Mouse (Mus musculus): ENCODE results near the gene Zfp646.
"Not testable (repeated sequence)": the region's sequence is repeated elsewhere in the genome, so short reads cannot be mapped to it uniquely, and the experiment has no call there.

Gene Zfp646

DNA sequence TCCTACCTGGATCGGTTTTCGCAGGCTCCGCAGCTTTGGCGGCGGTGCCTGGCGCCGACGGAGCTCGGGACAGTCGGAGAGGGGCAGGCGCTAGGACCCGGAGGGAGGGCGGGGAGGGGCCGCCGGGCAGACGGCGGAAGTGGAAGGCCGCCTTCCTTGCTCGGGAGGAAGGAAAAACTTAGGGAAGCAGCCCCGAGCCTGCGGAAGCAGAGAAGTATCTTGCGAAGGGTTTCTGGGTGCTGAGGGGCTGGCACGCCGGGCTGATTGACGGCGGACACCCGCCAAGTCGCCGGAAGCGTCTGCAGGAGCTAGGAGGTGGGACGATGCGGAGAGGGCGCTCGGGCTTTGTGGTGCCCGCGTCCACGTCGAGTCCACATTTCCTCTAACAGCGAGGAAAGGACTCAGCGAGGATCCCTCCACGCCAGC lies at the start of gene Zfp646:
Gene Zfp646, plus strand, starts transcription at position 181 of the 426 bp plus-strand sequence.
- no peak for DNase-seq

DNA sequence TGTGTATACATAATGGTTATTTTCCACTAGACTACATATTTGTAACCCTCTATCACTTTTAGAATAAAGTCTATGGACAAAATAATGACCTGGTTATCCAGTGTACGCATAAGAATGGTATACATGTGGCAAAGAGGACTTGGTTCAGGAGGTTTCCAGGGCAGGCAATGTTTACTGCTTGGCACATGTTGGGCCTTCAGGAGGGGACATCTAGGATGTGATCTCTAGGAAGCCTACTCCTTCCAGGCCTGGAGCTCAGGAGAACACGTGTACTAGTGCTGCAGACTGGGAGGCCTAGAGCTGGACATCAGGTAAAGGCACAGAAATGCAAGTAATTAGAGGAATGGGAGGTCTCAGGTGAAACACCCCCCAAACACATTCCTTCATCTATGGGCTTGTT lies 40.5 kb upstream of the Zfp646 start:
- DNase-seq: no peak

DNA sequence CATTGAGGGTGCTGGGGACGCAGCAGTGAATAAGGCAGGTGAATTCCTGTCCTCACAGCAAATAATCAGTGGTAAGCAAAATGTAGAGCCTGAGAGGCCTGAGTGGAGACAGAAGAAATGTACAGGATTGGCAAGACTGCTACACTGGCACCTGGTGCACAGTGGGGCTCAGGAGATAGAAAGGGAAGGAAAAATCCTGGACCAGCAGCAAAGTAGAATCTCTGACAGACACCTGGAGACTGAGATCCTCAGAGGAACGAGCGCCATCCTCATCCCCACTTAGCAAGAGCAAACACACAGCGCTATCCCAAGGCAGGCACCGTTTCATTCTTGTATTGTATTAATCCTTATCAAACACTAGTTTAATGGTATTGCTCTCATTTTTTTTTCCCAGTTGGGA lies 38.5 kb upstream of the Zfp646 start:
- peak; percentile 42 to 62 for DNase-seq

DNA sequence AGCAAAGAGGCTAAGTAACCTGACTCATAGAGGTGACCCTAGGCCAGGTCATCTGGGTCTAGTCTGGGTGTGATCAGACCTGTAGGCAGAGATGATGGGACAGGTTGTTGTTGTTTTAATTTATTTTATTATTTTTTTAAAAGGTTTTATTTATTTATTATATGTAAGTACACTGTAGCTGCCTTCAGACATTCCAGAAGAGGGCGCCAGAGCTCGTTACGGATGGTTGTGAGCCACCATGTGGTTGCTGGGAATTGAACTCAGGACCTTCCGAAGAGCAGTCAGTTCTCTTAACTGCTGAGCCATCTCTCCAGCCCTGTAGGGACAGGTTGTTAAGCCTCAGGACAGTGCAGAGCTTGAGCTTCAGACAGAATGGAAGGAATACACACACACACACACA lies 38.1 kb upstream of the Zfp646 start:
- peak in 1 of 2 experiments; percentile 44 for DNase-seq

DNA sequence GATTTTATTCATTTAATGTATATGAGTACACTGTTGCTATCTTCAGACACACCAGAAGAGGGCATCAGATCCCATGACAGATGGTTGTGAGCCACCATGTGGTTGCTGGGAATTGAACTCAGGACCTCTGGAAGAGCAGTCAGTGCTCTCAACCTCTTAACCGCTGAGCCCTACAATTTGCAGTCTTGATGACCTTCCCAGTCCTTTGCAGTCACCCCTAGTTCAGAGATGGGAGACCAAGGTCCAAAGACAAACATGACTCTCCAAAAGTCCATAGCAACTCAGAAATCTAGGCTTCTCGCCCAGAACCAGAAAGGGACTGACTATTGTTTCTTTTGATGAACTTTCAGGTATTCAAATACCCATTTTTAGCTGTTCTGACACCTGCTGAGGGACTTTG lies 36.0 kb upstream of the Zfp646 start:
- not testable (repeated sequence) for DNase-seq

DNA sequence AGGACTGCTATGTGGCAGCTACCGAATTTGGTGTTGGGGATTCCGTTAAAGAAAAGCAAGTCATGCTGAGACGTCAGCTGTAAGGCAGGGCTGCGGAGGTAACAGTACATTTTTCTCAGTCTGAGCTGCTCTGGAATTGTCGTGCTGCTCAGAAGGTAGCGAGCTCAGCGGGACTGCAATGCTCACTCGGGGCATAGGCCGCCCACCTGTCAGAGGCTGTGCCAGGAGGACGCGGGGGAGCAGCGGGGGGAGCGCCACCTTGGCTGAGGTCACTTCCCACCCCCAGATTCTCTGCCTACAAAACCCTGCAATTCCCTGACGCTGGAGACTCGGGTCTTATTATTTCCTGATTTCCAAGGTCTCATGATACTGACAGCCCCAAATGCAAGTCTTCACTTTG lies 35.1 kb upstream of the Zfp646 start:
- peak; percentile 82 to 84 for DNase-seq

DNA sequence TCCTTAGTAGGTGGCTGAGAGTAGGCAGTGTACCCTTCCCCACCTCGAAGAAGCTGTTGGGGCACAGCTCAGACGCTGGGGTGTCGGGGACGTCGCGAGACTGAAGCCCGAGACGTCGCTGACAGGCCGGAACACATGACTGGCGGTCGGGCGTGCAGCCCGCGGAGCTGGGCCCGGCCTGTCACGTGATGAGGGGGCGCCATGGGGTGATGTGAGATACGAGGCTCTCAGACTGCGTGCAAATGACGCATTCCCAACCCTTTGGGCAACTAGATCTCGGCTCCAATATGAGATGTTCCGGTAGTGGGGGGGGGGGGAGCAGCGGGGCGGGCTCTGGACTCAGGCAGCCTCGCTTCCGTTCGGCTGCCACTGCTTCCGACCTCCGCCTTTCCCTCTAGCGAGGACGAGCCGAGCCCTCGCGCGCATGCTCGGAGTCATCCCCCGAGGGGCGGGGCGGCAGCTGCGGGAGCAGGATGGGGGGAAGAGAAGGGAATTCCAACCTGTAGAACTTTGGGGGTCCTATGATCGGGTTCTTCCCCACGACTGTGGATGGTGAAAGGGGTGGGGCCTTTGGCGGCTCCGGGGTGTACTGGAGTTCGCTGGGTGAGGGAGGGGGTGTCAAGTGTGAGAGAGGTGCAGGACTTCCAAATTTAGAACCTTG lies 34.6 kb upstream of the Zfp646 start:
- DNase-seq: peak; percentile 97 to 98

DNA sequence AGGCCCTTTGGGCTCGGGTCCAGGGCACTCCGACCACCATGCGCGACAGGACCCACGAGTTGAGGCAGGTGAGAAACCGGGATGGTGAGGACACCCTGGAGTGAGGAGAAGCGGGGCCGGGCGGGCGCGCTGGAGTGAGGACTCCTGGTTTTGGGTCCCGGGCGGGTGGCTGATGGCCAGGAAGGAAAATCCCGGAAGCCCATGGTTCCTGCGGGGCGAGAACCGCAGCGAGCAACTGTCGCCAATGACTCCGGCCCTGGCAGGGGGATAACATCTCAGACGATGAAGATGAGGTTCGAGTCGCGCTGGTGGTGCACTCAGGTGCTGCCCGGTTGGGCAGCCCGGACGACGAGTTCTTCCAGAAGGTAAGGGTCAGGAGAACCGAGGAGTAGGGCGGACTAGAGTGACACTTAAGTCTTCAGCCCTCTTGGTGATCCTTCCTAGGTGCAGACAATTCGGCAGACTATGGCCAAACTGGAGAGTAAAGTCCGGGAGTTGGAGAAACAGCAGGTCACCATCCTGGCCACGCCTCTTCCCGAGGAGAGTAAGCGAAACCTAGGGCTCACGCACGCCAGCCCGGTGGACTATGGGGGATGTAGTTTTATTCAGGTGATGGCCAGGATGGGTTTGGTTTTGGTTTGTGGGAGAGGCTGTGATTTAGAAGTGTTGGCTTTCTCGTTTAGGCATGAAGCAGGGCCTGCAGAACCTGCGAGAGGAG lies 33.9 kb upstream of the Zfp646 start:
- DNase-seq: peak; percentile 86 to 87

DNA sequence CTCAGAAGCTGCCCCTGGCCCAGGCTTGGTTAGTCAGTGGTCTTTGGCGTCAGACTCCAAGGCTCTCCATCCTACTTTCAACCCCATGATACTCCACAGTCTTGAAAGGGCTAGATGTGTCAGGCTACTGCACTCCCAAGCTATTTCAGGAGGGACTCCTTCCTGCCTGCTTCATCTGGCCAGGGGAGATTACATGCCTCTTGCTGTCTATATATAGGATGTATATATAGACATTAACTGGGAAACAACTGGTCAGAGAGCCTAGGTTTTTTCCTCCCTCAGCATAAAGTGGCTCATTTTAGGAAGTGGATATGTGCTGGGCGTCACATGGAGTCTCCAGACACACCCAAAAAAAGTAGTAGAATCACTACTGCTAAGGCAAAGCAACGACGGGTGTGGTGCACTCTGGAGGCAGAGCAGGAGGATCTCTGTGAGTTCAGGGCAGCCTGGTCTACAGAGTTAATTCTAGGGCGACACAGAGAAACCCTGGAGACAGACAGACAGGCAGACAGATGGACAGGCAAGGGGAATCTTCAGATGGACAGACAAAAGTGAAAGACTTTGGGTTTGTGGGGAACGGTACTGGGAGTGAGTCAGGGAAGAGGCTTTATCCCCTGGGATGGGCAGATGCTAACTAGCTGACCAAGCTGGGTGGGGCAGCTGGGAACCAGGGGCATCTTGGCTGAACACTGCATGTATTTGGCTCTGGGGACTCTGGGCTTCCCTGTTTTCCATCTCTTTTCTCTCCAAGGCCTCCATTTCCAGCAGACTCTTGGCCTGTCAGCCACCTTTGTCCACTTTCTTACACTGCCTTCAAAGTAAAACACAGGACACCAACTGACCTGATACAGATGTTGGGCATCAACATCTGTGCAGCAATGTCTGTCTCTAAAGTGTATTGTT lies 25.8 kb upstream of the Zfp646 start:
- DNase-seq: no peak

DNA sequence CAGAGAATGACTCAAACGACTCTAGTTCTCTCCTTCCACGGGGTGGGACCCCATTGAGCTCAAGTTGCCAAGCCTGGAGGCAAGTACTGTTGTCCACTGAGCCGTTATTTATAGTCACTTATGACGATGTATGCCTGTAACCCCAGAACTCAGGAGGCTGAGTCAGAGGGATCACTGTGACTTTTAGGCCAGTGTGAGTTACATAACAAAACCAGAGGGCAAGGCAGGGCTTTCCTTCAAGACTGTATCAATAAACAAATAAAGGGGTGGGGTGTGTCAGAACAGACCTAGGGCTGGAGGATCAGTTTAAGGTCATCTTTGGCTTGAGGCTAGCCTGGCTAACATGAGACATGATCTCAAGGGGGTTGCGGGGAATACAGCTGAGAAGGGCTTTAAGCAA lies 25.1 kb upstream of the Zfp646 start:
- no peak for DNase-seq

DNA sequence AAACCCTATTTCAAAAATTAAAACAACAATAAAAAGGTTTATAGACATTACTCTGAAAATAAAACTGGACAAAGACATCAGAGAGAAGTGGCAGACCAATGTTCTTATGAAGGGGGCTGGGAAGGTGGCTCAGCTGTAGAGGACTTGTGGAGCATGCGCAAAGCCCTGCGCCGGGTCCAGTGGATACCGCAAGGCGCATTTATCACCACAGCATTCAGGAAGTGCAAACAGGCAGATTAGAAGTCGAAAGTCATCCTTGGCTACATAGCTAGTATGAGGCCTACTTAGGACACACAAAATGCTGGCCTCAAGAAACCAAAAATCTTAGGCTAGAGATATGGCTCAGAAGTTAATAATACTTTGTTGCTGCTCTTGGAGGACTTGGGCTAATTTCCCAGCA lies 17.8 kb upstream of the Zfp646 start:
- DNase-seq: no peak

DNA sequence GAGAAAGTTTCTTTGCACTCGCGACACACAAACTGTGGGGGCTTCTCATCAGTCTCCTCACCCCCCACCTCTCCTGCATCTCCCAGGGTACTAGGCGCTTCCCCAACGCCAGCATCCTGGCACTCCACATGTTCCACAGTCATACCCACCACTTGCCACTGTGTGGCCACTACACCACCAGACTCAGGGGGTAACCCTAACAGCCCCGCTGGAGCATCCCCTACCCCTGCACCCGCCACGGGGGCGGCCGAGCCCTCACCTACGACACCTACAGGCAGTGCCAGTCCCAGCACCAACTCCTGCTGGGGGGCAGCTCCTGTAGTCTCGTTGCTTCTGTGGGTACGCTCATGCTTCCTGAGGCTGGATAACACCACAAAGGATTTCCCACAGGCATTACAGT lies 9.6 kb upstream of the Zfp646 start:
- no peak for DNase-seq

DNA sequence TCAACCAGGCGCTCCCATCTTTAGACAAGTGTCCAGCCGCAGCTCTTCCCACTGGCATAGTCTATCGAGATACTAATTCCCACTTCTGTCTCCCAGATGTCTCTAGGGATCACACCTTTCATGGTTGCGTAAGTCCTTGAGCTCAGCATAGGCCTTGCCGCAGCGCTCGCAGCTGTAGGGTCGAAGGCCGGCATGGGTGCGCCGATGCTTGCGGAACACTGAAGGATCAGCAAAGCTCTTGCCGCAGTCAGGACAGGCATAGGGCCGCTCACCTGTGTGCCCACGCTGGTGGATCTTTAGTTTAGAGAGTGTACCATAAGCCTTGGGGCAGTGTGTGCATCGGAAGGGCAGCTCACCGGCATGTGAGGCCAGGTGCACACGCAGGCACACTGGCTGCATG lies 8.4 kb upstream of the Zfp646 start:
- no peak for DNase-seq

DNA sequence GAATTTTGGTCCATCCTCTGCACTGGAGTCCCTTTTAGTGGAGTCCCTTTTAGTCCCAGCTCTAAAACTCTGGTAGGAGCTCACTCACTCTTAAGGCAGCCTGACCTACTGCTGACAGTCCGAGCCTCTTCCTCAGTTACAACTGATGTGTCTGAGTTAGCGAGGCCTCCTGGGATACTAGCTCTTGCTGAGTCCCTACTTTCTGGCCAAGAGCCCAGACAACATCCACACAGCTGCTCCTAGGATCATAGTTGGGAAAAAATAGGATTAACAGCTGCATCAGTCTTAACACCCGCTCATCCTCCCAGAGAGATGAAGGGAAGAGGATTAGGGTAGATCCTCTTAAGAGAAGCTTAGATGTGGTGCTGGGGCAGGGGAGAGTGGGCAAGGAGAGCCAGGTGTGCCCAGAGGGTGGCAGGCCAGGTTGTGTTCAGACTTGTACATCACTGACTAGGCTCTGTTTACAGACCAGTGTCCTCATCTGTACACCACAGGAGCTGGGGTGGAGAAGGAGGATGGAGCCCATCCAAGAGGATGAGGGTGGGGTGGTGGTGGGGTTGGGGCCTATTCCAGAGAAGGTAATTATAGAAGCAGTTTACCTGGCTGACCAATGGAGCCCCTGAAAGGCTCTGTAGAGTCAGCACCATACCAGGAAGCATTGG lies 6.7 kb upstream of the Zfp646 start:
- no peak for DNase-seq

DNA sequence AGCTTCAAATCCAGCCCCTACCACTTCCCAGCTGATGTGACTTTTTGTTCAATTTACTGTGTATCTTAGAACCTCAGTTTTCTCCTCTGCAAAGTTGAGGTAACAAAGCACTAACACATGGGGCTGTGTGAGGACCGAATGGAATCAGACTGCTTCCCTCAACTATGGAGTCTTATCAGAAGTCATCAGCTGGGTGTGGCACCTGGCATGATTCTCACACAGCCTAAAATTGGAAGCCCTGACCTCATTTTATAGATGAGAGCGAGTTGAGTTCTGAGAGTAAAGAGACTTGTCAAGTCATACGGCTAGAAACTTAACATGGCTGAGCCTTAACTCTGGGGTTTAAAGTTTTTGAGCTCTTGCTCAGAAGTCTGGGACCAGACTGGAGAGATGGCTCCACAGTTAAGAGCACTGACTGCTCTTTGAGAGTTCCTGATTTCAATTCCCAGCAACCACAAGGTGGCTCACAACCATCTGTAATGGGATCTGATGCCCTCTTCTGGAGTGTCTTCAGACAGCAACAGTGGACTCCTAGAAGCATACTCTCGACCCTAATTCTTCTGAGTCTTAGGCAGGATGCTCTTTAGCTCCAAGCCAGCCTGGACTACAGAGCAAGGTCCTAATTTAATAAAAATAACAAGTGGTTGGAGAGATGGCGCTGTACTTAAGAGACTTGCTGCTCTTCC lies 5.7 kb upstream of the Zfp646 start:
- no peak for DNase-seq

DNA sequence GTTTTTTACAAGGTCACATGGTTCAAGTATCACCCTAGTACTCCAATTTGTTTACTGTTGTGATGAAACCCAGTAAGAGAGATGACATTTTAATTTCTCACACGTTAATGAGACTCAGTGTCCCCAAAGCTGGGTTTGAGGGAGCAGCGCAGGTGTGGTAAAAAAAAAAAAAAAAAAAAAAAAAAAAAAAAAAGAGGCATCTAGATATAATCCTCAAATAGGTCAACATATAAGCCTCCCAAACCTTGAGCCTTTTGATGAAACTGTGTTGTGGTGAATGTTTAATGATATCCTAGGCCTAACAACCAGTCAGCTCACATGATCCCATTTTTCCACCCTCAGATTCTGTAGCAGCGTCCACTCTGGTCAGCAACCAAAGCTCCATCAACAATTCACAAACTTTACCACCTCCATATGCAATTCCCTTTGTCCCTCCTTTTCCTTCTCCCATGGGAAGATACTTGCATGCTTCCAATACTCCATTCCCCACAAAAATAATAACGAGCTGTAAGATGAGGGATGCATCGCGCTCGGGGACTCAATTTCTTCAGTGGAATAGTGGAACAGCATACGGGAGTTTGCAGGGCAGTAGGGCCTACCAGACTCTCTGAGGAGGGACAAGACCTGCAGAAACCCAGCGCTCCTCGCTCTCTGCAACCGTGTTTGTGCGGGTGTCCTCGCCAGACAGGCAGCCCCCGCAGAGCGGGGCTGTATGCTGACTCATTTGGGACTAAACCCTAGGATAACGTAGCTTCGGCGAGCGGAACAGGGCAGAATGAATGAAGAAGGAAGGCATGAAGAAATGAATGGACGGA lies 1.0 kb upstream of the Zfp646 start:
- DNase-seq: no peak

DNA sequence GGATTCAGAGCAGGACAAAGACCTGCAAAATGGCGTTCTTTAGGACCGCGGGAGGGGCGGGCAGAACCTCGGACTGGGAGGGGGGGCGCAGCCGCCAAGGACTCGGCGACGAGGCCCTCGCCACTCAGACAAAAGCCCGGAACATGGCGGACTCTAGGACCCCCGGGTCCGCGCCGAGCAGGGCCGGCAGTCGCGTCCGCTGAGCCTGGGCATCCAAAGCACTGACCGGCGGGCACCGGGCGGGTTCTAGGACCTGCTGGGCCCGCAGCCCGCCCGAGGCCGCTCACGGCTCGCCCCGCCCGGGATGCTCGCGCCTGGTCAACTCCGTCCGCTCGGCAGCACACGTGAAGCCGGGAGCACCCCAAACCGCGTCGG lies 407 bp upstream of the Zfp646 start:
- peak; percentile 97 to 98 for DNase-seq

DNA sequence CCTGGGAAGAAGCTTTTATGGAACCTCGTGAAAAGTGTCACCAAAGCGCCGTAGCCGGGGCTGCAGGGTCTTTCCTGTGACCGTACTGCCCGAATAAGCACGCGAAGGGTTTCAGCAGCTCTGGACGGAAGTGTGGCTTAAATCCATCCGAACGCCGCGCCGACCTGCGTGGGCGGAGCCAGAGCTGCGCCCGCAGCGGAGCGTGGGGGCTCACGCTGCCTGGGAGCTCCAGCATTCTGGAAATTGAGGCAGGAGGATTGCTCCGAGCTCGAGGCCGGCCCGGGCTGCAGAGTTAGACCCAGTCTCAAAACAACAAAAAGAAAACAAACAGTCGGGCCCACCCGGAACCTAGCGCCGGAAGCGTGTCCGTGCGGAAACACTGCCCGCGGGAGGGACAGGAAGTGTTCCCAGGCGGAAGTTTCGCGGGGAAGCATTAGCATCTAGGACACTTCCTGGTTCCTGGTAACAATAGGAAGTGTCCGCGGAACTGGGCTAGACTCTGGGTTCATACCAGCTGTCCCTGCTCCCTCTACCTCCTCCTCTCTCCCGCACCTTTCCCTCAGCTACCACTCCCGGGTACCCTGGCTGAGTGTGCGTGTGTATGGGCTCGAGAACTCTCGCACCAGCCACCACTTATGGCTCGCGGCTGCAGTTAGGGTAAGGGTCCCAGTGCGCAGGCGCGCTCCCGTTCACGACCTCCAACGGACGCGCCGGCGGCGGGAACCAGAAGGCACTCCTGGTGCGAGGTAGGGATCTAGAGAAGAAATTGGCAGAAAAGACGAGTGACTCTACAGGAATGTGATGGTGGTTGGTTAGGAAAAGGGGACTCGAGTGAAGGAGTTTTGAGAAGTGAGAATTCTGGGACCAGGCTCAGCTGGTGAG lies 687 bp downstream of the Zfp646 start, which contains the start of gene Zfp668:
Gene Zfp668, minus strand, starts transcription at position 362 of the 882 bp plus-strand sequence.
- DNase-seq: peak; percentile 94

DNA sequence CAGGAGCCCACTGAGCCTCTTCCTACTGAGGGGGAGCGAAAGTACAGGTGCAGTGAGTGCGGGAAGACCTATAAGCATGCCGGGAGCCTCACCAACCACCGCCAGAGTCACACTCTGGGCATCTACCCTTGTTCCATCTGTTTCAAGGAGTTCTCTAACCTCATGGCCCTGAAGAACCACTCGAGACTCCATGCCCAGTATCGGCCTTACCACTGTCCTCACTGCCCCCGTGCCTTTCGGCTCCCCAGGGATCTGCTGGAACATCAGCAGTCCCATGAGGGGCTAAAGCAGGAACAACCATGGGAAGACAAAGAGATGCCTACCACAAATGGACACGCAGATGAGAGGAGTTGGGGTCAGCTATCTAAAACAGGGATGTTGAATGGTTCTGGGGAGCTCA lies 3.3 kb downstream of the Zfp646 start:
- DNase-seq: no peak

DNA sequence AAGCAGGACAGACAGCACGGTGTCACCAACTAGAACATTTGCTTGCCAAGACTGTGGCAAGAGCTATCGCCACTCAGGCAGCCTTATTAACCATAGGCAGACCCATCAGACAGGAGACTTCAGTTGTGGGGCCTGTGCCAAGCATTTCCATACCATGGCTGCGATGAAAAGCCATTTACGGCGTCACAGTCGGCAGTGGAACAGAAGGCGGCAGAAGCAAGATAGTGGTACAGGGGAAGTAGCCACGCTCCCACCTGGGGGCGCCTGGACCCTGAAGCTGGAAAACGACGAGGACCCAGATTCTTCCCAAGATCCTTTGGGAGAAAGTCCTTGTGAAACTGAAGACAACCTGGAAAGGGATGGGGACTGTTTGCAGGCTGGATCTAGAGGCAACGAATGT lies 4.4 kb downstream of the Zfp646 start:
- no peak for DNase-seq
